Mouse (Mus musculus): ENCODE measurements around the gene Dthd1.

Dthd1 gene

DNA sequence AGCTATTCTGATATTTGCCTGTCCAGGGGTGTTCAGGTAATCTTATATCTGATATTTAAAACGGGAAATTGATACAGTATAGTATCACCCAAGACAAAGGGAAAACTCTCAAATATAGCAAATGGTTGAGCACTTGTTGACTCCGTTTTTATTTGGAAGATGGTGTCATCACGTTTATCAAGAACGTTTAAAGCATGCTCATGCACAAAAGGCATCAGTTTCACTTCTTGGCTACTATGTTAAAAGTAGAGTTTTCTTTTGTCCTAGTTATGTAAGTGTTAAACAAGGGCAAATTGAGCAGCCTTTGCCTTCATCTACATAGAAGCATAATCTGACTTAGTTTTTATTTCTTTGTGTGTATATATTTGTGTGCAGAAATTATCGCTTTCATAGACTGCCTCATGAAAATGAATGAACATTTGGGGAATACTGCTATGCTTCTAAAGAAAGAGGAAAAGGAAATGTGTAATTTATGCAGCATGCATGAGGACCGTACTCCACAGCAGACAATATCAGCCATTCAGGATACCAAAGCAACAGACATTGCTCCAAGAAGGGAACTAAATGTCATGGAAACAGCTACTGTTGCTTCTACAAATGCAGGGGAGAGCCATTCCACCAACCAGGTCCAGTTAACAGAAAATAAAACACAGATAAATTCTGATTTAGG lies at the start of gene Dthd1:
TSS of gene Dthd1 (plus strand) at position 422 of the 670 bp plus-strand sequence.
- DNase-seq: no peak

DNA sequence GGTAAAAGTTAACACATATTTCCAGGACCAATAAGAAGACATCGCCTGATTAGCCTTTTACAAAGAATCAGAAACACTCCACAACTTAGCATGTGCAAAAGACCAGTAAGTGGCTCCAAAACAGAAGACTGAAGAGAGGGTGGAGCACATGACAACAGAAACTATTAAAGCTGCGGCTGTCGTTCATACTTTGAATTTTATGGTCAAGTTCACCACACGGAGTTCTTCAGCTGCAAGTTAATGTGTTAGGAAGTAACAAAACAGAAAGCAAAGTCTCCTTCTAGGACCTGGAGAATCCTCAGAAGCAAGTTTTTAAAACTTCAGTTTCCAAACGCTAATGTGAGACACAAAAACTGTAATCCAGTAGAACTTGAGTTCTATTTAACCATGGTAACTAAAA lies 49.5 kb upstream of the Dthd1 start:
- no peak for DNase-seq

DNA sequence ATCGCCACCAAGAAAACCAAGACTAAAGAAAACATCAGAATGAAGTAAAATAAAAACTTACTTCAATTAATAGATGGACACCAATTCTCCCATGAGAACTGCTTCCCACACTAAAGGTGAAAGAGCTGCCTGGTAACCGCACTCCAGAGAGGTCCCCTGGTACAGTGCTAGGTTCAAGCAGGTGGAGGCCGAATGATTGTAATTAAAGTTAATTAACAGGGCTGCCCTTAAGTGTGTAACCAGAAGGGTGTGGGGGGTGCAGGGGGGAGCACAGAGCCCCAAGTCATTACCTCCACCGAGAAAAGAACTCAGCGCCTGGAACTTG lies 48.2 kb upstream of the Dthd1 start:
- DNase-seq: no peak

DNA sequence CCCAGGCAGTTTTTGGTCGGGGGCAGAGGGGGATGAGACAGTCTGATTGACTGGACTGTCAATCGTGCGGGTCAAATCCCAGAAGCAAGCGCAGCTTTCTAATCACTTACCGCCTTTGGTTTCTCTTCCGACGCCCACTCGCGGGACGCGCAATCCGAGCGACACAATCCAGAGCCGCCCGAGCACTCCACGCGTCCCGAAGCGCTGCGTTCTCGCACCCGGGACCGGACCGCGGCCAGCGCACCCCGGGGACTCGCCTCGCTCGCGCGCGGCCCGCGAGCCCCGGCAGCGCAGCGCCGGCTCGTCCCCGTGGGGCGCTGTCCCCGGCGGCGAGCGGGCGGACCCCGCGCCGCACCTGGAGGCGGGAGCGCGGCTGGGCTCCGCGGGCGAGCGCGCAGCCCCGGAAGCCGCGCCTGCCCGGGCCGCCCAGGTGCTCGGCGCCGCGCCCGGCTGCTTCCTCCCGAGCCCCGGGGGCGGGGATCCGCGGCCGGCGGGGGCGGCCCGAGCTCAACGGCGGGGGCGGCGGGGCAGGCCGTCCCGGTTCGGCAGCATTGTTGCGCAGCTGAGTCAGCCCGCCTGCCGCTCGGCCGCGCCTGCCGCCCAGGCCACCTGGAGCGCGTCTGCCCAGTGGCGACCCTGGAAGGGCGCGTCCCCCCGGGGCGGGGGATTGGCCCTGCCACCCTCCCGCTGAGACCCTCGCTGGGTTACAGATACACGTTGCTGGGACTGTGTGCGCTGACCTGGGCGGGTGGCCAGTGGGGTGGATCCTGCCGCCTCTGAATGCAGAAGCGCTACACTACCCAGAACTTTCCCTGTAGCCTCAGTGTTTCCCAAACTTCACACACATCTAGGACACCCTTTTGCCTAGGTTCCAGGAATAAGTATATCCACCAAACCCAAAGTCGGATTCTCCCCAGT lies 47.6 kb upstream of the Dthd1 start, which contains the start of gene Arap2:
TSS of gene Arap2 (minus strand) at position 376 of the 918 bp plus-strand sequence.
- DNase-seq: peak; percentile 69 to 71

DNA sequence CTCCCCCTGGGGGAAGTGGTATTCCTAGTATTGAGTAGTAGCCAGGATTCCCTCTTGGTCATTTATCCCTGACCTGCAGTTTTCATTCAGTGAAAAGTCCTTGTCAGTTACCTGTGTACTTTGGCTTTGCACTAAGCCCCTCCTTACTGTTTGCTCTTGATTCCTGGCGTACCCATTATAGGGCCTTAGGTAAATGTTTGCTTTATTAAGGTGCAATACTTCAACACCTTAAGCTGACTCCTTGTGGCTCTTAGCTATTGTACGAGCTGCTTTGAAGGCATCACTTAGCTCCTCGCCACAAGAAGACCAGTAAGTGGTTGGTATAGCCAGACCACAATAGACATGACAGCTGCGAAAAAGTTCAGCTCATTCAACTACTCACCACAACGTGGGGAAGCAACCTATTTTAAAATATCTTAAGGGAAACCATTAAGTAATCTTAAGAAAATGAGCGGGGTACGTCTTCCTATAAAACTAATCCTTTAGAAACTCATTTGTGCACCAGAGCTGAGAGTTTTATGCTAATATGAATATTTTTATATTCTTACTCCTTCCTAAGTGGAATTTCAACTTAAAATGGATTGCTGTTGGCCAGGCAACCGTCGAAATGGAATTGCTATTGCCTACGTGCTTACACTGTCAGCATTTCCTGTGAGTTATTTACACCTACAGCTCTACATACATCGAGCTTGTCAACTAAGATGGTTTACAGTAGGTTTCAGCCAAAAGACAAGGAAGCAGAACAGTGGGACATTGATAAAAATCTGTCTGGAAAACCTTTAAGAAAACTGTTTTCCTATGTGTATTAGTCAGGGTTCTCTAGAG lies 41.6 kb upstream of the Dthd1 start:
- DNase-seq: no peak

DNA sequence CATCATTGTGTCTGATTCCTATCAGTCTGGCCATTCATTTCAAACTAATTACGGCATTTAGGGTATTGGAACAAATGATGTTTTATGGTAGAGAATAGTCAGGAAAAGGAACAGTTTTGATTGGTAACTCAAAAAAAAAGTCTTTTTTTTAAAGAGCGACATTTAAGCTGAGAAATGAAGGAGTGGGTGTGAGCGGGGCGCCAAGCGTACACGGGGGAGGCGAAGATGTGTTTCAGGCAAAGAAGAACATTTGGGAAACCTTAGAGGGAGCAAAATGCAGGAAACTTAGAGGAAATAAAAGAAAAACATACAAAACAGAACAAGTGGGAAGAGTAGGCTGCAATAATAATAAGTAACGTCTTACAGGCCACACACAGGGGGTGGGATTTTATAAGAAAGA lies 35.8 kb upstream of the Dthd1 start:
- no peak for DNase-seq

DNA sequence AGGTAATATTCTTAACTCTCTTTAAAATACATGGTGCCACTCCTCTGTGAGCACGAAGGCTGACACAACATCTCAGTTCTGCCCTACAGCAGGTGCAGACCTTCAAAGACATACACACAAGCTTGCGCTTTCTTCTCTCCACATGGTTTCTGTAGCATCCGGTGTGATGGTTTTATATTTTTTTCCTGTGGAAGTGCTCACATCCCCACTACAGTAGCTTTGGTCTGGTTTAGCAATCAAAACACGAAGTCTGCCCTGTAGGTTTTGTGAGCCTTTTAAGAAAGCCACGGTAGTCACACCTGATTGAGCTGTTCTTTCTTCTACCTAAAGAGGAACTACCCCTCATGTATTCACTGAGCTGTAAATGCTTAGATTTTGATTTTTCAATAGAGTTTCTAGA lies 34.9 kb upstream of the Dthd1 start:
- DNase-seq: peak; percentile 36 to 74

DNA sequence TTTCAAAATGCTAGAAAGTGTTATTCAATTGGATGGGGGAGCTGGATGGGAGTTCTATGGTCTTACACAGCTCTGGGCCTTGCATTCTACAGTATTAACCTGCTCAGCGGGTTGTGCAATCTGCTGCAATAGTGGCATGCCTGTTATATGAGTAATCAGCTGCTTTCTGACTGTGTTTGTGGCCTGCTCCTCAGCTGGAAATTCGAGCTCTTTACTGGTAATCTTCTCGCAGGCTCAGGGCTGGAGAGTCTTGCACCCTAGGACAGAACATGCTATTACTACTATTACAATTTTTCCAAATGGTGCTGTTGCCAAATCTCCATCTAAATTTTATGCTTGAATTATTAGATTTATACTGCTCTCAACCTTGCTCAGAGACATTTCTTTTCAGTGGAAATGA lies 26.8 kb upstream of the Dthd1 start:
- no peak for DNase-seq

DNA sequence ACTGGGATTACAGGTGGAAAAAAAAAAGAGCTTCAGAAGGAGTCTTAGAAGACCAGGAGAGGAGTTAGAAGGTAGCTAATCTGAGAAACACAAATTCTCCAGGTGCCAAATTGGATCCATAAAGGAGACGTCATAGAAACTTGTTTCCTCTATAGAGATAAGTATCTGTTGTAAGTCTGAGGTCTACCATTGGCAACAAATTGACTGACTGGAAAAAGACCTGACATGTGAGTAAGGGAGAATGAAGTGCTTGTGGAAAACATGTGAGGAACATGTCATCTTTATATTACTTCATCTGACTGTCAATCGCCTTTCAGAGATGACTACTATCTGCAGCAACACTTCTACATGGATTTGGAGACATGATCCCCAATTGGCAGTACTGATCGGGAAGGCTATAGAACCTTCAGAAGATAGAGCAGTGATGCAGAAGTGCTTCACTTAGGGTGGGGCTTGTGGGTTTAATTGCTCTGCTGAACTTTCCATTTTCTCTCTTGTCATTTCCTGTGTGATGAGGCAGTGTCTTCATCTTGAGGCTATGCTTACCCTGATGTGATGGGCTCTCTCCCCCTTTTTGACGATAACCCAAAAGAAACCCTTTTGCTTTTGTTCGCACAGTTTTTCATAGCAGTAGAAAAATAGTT lies 22.6 kb upstream of the Dthd1 start:
- DNase-seq: no peak

DNA sequence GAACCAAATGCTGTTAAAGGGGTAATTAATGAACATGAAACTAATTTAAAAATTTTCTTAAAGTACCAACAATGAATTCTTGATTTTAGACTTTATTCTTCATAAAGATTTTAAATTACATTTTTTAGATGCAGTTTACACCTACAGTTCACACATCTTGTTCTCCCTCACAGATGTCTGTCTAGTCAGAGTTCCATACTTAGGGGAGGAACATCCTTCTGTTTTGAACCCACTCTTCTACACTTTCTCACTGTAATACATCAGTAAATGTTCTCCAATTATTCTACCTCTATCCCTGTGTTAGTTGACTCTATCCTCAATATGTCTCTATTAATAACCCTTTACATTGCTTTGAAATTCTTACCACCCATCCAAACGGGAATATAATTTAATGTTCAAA lies 20.8 kb upstream of the Dthd1 start:
- no peak for DNase-seq

DNA sequence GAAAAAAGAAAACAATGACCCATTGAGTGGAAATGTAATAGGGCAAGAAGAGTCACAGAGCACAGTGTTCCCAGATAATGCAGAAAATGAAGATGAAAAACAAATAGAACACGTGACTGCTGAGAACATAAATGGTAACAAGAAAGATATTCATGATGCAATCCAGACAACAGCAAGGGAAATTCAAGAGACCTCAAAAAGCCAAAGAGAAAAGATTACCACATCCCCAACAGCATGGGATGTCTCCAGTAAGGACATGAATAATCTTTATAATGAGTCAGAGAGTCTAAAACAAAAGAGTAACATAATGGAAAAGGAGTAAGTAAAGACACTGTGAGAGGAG lies 420 bp downstream of the Dthd1 start:
- DNase-seq: no peak

DNA sequence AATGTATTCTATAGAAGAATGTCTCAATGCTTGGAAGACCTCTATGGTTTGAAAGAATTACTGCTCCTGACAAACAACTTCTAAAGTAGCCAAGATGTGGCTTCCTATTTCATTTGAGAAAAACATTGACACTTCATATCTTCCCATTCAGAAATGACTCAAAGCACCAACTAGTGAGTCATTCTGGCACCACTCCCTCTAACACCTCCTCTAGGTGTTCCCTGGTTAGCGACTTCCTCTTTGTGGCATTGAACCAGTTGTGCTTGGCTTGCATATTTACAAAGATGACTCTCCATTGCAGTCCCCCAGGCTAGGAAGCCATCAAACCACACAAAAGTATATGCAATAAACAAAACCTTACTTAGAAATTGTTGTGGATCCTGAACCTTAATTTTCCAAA lies 2.1 kb downstream of the Dthd1 start:
- DNase-seq: peak in 1 of 2 experiments; percentile 28

DNA sequence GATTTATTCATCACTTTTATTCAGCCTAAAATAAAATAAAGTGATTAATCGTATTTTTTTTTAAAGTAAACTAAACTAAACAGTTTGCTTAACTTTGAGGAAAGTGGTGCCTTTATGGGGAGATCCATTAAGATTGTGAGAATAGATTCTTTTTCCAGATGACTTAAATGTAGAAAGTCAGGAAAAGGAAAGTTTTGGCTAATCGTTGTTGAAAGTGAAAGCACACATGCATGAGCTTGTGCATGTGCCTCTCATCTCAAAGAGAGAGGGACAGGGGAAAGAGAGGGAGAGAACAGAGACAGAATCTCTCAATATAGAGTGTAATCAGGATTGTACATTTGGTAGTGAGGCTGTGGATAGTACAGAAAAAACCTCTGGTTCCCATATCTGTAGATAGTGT lies 5.9 kb downstream of the Dthd1 start:
- DNase-seq: no peak

DNA sequence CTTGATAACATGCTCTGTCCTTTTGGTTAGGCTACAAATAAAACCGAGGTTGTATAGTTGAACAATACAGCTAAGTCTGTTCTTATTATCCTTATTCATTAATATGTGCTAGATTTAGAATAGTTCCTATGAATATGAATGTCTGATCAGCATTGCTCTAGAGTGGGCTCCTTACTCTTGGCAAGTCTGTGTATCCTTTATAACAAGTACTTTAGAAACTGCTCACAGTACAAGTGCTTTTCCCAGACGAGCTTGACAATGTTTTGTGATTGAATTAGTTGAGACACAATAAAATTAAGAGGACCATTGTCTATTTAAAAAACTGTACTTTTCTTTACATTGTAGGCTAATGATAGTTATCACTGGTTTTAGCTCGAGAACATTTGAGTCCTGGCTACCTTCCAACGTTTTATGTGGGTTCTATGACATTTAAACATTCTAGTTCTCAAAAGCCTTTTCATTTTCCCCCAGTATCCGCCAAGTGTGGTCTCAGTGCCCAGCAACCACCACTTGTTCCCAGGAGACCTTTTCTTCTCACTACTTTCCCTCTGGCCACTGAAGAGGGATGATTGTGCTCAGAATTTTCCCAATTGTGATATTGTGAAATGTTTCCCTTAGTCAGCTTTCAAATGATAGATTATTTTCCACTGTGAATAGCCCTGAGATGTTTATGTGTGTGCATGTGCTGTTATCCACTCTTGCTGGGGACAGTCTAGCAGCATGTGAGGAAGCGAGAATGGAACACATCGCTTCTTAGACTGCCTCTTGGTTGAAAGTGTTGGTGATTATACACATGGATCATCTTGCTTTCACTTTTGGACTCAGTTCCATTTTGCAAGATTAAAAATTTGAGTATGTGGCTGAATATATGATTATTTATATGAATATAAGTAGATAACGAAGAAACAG lies 7.0 kb downstream of the Dthd1 start:
- no peak for DNase-seq

DNA sequence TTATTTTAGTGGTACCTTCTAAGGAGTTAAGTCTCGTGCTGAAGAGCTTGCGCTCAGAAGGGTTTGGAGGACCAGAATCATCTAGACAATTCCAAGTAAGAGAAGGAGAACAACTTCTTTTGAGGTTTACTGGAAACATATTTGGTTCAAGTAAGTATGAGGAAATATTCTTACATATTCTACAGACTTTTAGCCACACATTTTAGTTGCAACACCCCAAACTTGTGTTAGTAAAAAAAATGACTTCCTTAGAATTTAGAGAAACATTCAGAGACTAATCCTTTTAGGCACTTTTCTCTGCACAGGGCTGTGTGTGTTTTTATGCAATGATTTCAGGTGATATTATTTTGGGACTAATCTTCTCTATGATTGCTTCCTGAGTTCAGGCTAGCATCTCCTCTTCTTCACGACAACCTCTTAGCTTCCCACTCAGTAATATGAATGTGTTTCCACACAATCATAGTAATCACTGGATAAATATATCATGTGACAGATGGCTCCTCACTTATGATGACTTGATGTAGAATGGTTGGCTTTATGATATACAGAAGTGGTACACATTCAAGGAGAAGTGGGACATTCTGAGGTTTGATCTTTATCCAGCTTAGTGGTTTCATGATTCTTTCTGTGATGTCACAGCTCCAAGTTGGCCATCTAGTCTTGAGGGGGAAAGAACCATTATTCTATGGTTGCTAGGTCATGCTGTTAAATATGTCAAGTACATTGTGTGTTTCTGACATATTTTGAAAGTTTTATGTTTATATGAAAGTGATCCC lies 29.5 kb downstream of the Dthd1 start:
- no peak for DNase-seq

DNA sequence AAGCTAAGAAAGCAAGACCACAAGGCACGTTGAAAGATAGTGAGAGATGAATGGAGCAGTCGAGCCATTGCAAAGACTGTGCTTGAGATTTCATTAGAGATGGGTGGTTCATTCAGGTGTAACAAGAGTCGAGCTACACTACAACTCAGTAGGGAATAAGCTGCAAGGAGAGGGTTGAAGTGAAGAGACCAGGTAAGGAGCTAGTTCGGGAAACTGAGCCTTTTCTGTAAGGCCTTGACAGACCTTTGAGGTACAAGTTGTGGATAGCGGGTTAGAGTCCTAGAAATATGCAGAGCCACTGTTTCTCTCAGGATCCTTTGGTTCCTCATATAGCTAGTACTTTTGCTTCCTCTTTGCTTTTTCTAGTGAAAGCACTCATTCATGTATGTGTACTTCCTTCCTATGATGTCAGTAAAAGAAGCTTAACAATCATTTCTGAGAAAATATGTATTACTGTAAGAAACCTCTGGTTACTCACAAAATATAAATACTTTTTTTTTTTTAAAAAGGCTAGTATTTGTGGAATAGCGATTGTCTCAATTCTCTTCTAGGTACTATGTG lies 33.0 kb downstream of the Dthd1 start:
- no peak for DNase-seq

DNA sequence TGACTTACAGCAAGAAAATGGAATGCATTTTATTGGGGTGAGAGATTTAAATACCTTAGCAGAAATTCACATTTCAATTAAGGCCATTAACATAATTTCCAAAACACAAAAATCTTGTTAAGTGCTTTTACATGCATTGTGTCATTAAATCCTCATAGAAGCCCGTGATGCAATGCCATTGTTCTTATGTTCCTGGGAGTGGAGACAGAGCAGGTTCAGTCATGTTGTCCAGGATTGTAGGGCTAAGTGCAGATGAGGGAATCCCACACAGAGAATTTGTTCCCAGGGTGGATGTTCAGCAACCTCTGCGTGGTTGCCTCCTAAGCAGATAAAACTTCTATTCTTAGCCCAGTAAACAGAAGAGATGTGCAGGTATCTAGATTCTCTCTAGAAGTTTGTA lies 37.7 kb downstream of the Dthd1 start:
- DNase-seq: no peak

DNA sequence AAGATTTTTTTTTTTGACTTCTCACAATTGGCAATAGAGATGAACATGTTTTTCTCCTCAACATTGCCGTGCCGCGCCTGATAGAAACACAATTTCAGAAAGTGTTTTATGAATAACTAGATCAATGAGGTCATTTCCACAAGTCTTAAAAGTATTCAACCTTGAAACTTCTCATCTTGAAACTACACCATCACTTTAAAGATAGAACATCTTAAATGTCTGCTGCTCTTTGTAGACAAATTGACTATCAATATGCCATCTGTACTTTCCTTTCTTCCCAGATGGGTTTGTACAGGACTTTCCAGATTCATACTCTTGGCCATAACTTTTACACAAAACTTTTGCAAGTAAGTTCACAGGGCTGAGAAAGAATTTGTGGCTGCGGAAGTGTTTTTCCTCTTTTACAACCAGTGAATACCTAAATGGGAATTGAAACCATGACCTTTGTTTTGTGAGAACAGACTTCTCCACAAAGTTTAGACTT lies 40.8 kb downstream of the Dthd1 start:
- no peak for DNase-seq

DNA sequence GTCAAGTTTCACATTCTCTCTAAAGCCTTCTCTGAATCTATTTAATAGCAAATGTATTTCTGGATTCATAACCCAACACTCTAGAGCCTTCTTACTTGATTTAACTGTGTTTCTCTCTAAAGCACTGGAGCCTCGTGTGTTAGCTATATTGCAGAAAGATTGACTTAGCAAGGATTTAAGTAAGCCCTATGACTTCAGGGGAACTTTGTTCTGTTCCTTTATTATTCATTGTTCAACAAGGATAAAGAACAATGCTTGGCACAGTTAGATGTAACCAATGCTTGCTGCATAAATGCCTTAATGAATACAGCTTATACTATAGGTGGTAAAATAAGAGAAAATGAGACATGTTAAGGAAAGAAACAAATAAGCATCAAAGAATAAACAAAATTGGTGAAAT lies 43.9 kb downstream of the Dthd1 start:
- DNase-seq: no peak

DNA sequence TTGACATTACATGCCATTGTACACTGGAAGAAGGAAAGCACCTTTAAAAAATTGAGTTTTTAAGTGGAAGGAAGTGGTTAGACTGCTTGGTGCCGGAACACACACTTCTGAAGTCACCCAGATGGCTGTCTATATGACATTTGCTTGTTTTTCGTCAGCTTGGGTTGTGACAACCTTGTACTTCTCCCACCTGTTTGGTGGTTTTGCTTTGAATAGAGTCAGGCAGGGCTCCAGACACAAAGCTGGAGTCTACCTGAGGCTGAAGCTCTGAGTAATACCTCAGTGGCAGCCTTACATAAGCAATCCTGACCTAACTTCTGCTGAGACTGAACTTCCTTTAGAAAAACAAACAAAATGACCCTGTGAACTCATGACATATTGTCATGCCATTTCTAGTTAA lies 44.7 kb downstream of the Dthd1 start:
- peak; percentile 47 to 79 for DNase-seq

DNA sequence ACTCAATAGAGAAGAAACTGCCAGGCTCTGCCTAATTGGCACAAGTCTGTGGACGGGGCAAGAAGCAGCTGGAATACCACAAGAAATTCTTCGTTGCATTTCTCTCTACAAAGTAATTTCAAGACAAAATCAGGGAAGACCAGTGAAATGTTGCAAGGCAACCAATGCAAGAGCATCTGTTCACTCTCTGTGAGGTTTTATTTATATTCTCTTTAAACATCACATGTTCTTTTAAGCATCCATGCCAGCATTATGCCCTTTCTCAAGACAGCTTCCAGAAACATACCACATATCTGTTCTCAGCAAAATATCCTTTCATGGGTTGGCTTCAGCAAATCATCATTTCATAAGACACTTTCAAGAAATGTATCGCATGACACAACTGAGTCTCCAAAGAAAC lies 50.7 kb downstream of the Dthd1 start:
- no peak for DNase-seq
